19 mouse cellular contexts compared by ENCODE assay signal in genomic region chr6:94594711-94595110, GRCm38 (mm10).
A peak's percentile ranks its signal among the peaks of the same experiment; 100 is the strongest.
DNase-seq lines count a peak whose midpoint lies in the region; ATAC-seq and TF ChIP-seq lines count a peak whose summit lies in the region.
"Had no signal": no experiment of that assay in that cellular context is flagged by ENCODE, and none has a peak within 500 bp of the region (broad histone marks: within the 10 kb centered on the region; RNA-seq: fewer than 3 reads in every experiment).

No protein-coding gene starts in this region.

- intact Hi-C loops in heart, postnatal 14 days (cut with DNase I) = no loop called here

- H3K27ac ChIP-seq in kidney, embryonic 16.5 days (ENCODE audit: low read length) = no peak overlapping the region
- no peak overlapping the region for H3K27ac ChIP-seq in stomach, postnatal 0 days (replicated peaks)
- H3K27ac ChIP-seq: kidney, postnatal 0 days; lung, embryonic 15.5 days had no signal

- 46% methylated on average over 11 of the region's 11 CpGs for WGBS in kidney, embryonic 16.5 days
- 68% methylated on average over 11 of the region's 11 CpGs for WGBS in stomach, postnatal 0 days

- TF ChIP-seq CTCF in stomach, postnatal 0 days (IDR thresholded peaks at IDR 0.05; ENCODE audit: low read depth) = no peak

- H3K4me3 ChIP-seq in kidney, embryonic 16.5 days (ENCODE audit: low read length) = no peak overlapping the region
- no peak overlapping the region for H3K4me3 ChIP-seq in stomach, postnatal 0 days (ENCODE audit: low read depth, low read length)
- H3K4me3 ChIP-seq: limb, embryonic 12.5 days; lung, embryonic 15.5 days; megakaryocyte, embryonic 14.5 days; myocyte had no signal

- TF ChIP-seq EP300 in stomach, postnatal 0 days (optimal IDR thresholded peaks at IDR 0.05) = no peak

- DNase-seq in heart, adult 11 months = peak; percentile 83
- no peak for DNase-seq in heart, postnatal 14 days
- DNase-seq in kidney, adult 11 months = no peak
- peak; percentile 34 for DNase-seq in testis, postnatal 10 days (ENCODE audit: low spot score)
- DNase-seq in testis, postnatal 14 days (ENCODE audit: low spot score) = no peak
- DNase-seq in stomach, postnatal 0 days (ENCODE audit: low spot score) = peak; percentile 11
- no peak for DNase-seq in embryo, embryonic 10 days (ENCODE audit: low spot score)
- DNase-seq: adrenal gland, adult 8-10 months; layer of hippocampus, postnatal 36 days; thymus, adult 18-20 months had no signal

- H3K36me3 ChIP-seq in kidney, embryonic 16.5 days (ENCODE audit: insufficient read depth, low read length) = no peaks in the 10 kb centered on the region
- H3K36me3 ChIP-seq in stomach, postnatal 0 days (ENCODE audit: control insufficient read depth, insufficient read depth, low read length) = no peaks in the 10 kb centered on the region
- H3K36me3 ChIP-seq: limb, embryonic 12.5 days; lung, embryonic 15.5 days had no signal

- H3K9ac ChIP-seq in kidney, embryonic 16.5 days (replicated peaks; ENCODE audit: low read length) = 0 out of 2 replicates have a peak overlapping the region, but pooled peaks have one; percentile 29
- no peak overlapping the region for H3K9ac ChIP-seq in stomach, postnatal 0 days (ENCODE audit: low read length)
- H3K9ac ChIP-seq: limb, embryonic 12.5 days; lung, embryonic 15.5 days had no signal

- no peaks in the 10 kb centered on the region for H3K27me3 ChIP-seq in kidney, embryonic 16.5 days (ENCODE audit: insufficient read depth, low read length)
- no peaks in the 10 kb centered on the region for H3K27me3 ChIP-seq in stomach, postnatal 0 days (ENCODE audit: control insufficient read depth, insufficient read depth, low read length)
- H3K27me3 ChIP-seq: CH12.LX; limb, embryonic 12.5 days; lung, embryonic 15.5 days; megakaryocyte, embryonic 14.5 days; Patski had no signal

- H3K9me3 ChIP-seq in kidney, embryonic 16.5 days (ENCODE audit: low read length) = no peaks in the 10 kb centered on the region
- no peaks in the 10 kb centered on the region for H3K9me3 ChIP-seq in stomach, postnatal 0 days (ENCODE audit: control insufficient read depth, low read length)
- H3K9me3 ChIP-seq: limb, embryonic 12.5 days; lung, embryonic 15.5 days; megakaryocyte, embryonic 14.5 days had no signal

- no peak overlapping the region for H3K4me2 ChIP-seq in kidney, embryonic 16.5 days (replicated peaks; ENCODE audit: low read depth, low read length)
- no peak overlapping the region for H3K4me2 ChIP-seq in stomach, postnatal 0 days (replicated peaks; ENCODE audit: low read depth)
- H3K4me2 ChIP-seq: limb, embryonic 12.5 days; lung, embryonic 15.5 days had no signal

- peaks cover 35% of the 10 kb centered on the region for H3K4me1 ChIP-seq in kidney, embryonic 16.5 days (ENCODE audit: insufficient read depth, low read length)
- H3K4me1 ChIP-seq in stomach, postnatal 0 days (replicated peaks; ENCODE audit: control insufficient read depth, insufficient read depth) = peaks cover 4% of the 10 kb centered on the region; the same call in 1 of the 2 replicates
- H3K4me1 ChIP-seq: megakaryocyte, embryonic 14.5 days had no signal

- ATAC-seq in kidney, embryonic 16.5 days (ENCODE audit: low FRiP score, low TSS enrichment) = no peak
- no peak for ATAC-seq in stomach, postnatal 0 days (ENCODE audit: low FRiP score, low TSS enrichment)
- ATAC-seq: hindbrain, embryonic 16.5 days; Patski had no signal

Comparison
In these comparisons a context has a peak if more than half of its experiments do, and no peak if none do; other contexts are left out.
1. DNase-seq: peak in heart, adult 11 months (single experiment), testis, postnatal 10 days (single experiment) and stomach, postnatal 0 days (single experiment); none in heart, postnatal 14 days (0 of 2), kidney, adult 11 months (single experiment), testis, postnatal 14 days (single experiment) and embryo, embryonic 10 days (single experiment).